Mouse (Mus musculus) cerebellum, adult 18-20 months (tissue): ENCODE results near the gene Vwa3a.
"Not testable (repeated sequence)": the region's sequence is repeated elsewhere in the genome, so short reads cannot be mapped to it uniquely, and the experiment has no call there.

Experiments used
- DNase-seq, 2 experiments: peaks; one replicate each; pipeline ENCODE4 v3.0.0; 2021

Gene Vwa3a

DNA sequence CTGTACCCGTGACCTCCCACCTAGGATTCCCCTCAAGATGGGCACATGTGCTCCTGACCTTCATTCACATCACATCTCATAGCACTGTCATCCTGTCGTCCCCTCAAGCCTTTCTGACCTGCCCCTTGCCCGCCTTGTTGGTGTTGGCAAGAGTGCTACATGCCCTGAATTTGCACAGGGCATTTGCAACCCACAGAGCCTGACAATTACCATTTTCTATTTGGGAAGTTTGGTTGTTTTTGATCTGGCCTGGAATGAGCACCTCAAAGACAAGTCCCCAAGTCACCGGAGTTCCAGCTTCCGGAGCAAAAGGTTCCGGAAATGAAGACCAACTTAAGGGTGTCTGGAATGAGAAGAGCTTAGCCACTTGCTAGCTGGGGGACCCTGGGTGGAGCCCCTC lies at the start of gene Vwa3a:
Vwa3a (plus strand) TSS at position 301 of the 400 bp plus-strand sequence.
- DNase-seq, result no peak

DNA sequence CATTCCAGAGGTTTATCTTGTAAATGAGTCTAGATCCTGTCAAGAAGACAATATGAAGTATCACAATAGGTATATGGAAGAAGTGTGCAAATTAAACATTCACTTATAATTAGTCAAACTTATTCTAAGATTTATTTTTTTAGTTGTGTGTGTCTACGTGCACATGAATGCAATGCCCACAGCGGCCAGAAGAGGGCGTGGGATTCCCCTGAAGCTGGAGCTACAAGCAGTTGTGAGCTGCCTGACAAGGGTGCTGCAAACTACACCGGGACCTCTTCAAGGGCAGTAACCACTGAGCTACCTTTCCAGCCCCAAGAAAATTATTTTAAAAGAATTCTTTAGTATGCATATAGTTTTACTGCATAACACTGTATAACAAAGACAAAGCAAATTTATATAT lies 48.5 kb upstream of the Vwa3a start:
- DNase-seq, result no peak

DNA sequence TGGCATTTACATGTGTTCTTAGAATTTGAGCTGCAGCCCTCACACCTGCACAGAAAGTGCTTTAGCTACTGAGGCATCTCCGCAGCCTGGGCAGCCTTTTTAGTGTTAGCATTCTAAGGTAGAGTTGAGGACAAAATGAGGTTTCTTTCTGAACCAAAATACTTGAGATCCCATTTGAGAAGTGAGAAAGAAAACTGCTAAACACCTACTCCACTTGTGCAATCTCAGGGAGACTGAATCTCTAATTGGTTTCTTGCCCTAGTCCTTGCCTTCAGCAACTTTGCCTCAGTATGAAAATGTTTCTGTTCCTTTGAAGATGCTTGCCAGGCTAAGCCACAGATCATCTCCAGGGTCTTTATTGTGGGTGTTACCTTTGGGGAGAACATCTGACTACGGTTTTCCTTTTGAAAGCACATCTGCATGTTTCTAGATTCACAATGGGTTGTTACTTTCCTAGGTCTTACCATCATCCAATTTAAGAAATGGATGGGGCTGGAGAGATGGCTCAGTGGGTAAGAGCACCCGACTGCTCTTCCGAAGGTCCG lies 45.2 kb upstream of the Vwa3a start:
- no peak for DNase-seq

DNA sequence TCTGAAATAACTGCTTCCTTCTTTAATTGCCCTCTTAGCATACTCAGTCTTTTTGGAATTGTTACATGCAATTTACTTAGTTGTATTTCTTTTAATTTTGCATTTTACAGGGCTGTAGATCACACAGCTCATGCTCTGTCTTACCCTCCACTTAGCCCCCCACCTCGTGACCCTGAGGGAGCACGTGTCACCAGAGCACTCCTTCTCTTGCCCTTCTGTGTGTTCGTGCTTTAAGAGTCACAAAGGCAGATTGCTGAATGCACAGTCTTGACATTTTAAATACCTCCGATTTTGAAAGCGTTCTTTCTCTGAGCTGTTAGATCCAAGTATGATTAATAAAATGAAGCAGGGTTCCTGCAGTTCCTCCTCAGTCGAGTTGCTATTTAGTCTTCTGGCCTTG lies 43.9 kb upstream of the Vwa3a start:
- DNase-seq, result no peak

DNA sequence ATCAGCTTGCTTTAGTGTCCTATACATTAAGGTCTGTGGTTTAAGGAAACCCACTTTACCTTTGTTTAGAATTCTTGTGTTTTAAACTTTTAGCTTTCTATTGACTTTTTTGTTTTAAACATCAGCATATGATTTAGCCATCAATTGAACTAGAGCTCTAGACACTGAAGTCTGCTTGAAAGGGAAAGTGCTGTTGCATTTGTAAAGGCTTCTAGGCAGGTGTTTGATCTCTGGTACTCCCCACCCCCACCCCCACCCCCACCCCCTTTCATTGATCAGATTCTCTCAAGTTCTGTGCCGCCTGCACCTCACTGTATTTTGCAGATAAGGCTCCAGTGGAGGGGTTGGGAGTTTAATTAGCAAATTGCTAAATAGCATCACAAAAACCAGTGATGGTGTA lies 43.5 kb upstream of the Vwa3a start:
- no peak for DNase-seq

DNA sequence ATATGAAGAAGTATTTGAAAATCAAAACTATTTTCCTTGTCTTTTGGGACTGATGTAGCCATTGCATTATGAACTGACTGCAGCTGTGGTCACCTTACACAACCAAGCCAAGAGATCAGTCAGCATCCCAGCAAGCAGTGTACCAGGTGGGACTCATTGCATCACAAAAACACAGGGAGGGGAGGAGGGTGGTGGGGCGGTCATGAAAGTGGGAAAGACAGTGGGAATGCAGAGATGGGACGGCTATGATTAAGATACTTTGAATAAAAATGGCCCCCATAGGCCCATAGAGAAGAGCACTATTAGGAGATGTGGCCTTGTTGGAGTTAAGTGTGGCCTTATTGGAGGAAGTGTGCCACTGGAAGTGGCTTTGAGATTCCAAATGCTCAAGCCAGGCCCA lies 42.8 kb upstream of the Vwa3a start:
- no peak for DNase-seq

DNA sequence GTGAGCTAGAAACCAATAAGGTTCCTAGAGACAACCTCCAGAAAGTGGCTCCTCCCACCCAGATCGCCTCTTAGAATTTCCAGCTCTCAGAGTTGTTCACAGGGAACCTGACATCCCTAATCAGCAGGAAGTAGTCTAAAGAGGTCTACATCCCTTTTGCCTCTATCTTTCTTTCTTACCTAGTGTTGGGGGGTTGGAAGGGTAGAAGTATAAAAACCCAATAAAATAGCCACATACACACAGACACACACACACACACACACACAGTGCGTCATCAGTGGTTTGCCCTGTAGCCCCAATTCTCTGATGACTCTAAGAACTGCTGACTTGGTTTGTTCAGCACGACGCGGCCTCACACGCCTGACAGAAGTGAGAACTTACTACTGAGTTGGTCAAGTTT lies 39.5 kb upstream of the Vwa3a start:
- DNase-seq, result no peak

DNA sequence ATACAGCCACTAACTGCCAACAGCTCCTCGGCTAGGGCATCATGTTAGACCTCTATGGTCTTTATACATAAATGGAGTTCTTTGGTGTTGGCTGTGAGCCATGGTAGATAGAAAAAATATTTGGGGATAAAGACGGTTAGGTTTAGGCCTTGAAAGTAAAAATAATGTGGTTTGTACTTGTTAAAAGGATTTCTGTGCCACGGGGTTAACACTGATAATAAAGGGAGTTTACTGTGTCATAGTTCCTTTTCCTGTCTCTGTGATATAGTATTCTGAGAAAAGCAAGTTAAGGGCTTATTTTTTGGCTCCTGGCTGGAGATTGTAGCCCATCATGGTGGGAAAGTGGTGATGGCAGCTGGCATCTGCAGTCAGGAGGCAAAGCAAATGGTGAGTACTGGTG lies 35.2 kb upstream of the Vwa3a start:
- no peak for DNase-seq

DNA sequence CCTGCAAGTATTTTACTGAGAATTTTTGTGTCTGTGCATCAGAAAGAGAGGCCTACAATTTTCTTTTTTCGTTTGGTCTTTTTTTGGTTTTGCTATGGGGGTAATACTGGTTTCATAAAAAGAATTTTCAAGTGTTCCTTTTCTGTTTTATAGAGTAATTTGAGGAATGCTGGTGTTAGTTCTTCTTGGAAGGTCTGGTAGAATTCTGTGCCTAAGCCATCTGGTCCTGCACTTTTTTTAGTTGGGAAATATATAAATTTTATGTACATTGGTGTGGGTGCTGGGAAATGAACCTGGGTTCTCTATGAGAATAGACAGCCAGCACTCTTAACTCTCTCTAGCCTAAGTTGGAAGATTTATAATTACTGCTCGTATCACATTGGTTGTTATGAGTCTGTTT lies 27.0 kb upstream of the Vwa3a start:
- DNase-seq, result no peak

DNA sequence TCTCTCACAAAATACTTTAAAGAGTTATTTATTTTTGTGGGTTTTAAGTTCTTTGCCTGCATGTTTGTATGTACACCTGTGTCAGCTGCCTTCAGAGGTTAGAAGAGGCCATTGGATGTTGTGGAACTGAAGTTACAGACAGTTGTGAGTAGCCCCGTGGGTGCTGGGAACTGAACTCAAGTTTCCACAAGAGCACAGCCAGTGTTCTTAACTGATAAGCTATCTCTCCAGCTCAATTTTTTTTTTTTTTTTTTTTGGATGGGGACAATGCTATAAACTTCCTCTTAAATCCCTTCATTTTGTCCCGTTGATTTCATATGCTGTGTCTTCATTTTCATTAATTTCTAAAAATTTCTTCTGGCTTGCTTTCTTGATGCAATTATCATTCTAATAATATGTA lies 25.9 kb upstream of the Vwa3a start:
- no peak for DNase-seq

DNA sequence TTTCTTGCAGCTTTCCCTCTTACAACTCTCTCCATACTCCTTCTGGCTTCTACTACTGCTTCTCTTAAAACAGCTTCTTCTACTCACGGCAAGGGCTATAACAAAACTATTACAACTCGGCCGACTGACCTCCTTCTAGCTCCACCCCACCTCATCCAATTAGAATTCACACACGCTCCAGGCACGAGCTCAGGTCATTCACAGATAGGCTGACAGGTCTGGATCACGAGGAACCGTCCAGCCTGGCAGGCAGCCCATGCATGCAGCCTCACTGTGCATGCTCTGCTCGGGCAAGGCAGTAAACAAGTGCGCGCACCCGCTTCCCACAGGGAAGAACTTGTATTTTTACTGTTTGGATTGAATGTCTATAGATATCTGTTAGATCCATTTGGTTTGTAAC lies 25.2 kb upstream of the Vwa3a start:
- DNase-seq, result not testable (repeated sequence)

DNA sequence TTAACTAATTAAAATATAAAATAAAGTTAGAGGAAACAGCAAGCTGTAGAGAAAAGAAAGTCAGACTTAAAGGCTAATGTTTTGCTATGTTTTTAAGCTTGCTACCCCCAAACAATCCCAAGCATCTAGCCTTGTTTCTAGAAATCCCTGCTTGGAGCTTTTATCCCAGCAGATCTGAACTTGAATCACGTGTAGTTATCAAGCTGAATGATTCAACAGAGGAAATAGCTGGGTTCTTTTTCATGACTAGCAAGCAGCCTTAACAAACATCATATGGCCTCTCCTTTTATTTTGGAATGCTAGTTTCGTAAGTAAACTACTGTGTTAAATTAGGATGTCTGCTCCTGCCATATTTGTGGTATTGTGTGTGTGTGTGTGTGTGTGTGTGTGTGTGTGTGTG lies 21.9 kb upstream of the Vwa3a start:
- DNase-seq, result no peak

DNA sequence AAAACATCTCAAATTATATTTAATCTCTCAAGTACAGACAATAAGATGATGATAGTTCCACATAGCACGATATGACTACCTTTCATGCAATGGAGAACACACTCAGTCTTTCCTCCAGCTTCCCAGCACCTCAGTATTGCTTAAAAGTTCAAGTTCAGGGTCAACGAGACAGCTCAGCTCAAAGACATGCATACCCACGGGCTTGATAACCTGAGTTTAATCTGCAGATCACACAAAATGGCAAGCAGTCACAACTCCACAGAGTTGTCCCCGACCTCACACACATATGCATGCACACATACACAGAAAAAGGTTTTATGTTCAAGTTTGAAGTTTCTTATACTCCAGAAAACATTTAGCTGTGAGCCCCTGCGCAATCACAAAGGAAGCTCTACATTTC lies 18.1 kb upstream of the Vwa3a start:
- DNase-seq, result no peak

DNA sequence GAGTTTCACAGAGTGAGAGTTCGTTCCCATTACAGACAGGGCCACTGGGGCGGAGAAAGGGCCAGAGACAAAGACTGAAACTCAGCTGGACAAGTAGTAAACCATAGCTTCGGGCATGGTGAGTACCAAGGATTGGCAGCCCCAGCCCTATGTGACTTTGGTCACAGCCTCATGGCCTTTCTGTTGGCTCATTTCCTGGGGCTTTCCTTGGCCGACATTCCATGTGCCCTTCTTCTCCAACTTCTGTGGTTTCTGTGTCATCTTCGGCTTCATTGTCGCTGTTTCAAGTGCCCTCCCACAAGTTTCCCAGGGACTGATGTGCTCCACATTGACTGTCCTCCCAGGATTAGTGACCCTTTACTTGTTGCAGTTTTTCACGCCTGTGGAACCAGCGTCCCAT lies 17.7 kb upstream of the Vwa3a start:
- DNase-seq, result no peak

DNA sequence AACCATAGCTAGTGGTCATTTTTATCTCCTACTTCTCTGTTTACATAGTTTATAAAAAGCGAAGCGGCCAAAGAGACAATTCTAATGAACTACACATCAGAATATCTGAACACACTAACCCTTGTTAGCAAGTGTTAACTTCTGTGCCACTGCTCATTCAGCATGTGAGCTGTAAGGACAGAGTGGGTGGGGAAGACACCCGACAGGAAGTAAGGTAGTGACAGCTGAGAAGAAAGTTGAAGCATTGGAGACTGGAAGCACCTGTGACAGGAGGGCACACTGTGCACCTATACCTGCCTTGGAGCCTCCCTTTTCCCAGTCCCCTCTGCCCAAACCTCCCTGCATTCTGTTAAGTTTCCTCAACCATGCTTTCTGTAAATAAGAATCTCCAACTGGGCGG lies 17.1 kb upstream of the Vwa3a start:
- no peak for DNase-seq

DNA sequence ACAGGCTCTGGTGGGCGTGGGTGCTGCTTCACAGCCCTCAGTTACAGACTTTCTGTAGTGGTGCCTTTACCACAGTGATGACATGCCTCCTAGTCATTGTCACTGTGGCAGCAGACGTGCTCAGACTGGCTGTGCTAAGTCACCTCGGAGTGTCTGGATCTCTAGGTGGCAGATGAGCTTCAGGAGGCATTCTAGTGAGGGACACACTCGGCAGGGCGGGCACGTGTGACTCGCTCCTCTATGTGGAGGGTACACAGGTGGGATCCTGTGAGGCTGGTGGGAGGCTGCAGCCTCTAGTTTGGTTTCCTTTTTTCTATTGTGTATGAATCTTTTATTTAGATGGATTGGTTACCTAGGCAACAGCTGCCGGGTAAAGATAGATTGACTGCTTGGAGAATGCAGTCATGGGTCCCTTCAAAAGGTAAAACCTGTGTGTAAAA lies 16.3 kb upstream of the Vwa3a start:
- no peak for DNase-seq

DNA sequence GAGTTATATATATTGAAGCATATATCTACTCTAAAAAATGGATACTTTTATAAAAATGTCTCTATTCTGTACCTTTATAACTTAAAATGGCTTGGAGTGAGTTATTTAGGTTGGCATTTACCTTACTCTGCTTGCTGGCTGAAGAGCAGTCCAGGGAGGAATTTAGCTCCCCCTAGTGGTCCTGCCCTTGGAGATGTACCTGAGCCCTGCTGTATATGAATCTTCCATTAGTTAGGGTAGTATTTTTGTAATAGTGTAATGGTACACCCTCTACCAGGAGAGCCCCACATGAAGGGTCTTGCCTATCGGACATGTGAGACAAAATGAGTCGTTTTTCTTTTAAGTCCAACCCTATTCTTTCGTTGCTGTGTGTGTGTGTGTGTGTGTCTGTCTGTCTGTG lies 11.5 kb upstream of the Vwa3a start:
- peak; percentile 27 to 28 for DNase-seq

DNA sequence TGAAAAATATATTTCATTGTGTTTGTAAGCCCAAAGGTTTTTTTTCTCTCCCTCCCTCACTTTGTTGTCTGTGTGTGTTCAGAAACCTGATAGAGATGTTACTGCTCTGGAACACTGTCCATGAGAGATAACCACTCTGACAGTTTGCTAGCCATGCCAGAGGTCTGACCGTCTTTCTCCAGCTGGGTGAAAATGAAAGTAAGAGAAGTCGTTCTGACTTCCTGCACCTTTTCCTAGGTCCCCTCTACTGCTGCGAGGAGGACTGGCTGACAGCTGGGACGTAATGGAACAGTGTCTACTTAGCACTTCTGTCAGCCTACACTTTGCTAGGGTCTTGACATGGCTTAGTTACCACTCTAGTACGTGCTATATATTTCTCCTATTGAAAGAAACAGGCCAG lies 9.5 kb upstream of the Vwa3a start:
- DNase-seq, result no peak

DNA sequence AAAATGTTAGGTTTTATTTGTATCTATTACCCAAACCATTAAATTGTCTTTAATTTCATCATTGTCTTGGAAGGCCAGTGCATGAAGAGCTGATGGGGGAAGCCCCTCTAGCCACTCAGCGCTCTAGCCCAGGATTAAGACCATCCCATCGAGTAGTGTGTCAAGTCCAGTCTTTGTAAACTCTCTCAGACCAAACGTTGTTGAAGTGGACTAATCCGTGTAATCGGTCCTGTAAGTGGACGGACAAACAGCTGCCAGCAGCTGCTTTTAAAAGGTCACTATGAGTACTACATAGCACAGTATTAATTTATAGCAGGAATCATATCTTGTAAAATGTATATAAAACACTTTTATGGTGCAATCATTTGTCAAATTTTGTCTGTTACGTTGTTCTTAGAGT lies 6.2 kb upstream of the Vwa3a start:
- no peak for DNase-seq

DNA sequence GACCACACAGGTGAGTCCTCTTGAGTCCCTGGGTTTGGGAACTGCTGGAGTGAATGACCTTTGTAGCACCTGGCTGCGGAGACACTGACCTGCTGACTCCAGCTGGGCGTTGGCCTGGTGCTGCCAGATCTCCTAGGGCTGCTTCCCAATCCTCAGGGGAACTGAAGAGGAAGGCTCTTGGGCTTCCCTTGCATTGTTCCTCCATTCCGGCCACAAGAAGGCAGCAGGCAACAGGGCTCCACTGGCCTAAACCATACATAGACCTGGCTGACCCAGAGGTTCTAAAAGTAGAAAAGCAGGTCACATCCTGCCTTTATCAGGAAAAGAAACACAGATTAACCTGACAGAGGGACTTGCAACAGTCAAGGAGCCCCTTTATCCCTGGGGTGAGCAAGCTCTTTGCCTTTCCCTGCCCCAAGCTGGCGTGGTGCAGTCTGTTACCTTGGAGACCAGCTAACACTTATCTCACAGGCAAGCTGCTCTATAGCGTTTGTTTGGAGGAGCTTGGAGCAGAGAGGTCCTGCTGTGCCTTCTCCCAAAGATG lies 512 bp downstream of the Vwa3a start:
- DNase-seq, result no peak

DNA sequence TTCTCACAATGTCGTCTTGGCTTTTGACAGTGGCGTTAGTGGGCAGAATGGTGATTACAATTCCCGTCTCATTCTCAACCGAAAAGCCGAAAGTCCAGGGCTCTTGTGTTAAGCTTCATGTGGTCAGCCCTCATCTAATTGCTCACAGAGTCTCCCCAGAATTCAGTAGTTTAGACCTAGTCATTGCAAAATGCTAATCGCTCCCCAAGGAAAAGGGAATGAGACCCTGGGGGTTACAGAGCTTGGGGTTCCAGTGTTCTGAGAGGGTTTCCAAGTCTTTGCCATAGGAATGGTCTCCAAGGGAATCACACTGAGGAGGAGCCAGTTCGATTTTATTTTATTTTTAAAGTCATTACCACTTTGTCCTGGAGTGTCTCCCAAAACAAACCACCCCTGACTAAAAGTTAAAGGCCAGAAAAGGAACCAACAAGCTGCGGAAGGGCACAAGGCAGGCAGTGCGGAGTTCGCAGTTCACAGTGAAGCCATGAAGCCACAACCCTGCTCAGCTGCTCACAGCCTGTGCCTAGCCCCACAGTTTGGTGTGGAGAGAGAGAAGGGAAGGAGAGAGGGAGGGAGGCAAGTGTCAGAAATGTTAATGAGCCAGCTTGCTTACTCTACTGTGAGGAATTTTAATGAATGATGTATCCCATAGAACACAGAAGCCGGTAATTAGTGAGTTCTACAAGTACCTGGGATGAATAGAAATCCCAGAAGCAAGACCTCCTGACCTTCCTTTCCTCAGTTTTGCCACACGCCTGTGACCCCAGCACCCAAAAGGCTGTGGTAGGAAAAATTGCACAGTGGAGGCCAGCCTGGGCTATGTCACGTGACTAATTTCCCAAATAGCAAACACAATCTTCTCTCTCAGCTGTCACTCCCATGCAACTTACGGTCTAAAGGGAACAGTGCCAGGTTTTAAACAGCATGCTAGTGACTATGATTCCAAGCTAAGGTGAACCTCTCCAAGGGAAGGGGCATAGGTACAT lies 4.5 kb downstream of the Vwa3a start:
- no peak for DNase-seq

DNA sequence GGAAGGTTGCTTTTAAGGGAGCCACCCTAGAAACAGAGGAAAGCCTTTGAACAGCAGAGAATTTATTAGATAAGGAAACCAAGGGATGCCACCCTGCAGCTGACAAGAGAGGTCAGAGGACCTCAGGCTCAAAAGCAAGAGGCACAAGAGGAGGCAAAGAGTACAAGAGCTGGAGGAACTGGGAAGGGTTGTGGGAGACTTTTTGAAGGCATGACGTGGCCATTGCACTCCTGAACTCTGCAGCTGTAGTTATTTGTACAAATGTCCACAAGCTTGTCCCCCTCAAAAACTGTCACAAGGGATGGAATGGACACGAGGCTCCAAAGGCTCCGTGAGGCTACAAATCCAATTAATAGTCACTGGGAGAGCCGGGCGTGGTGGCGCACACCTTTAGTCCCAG lies 5.5 kb downstream of the Vwa3a start:
- DNase-seq, result no peak

DNA sequence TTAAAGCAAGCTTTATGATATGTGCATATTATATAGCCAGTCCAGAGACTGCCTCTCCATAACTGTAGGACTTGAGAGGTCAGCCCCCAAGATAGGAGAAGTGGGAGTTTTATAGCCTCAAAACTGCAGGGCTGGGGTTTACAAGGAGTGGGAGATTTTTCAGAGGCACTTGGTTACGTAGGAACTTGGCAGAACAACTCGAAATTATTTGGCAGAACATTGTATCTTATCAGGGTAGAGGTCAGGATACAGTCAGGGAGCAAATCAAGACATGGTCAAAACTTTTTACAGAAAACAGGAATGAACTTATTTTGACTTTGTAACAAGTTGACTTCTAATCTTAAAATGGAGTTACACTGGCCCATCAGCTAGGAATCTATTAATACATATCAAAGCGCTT lies 6.9 kb downstream of the Vwa3a start:
- no peak for DNase-seq

DNA sequence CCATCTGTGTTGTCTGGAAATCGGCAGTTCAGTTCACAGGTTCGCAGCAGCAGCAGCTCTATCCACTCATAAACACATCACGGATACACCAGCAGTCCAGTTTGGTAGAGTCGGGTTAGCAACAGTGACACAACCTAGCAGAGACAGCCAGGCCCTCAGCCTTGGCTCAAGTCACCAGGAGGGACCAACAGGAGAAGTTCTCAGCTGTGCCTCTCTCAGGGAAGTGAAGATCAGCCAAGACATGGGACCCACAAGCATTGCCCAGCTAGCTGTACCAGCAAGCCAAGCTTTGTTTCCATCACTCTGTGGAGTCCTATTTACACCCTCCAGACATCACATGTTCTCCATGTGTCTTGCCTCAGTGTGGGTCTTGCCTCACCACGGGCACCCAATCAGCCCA lies 7.7 kb downstream of the Vwa3a start:
- no peak for DNase-seq
